Mouse (Mus musculus): ENCODE measurements around the gene Fosl1. TPM values are rescaled to one million over a fixed set of nuclear protein-coding genes. Genes with fewer than 3 reads are reported as not detected.

Gene Fosl1
- 0.02 and 0.04 TPM in 2 replicates for polyA plus RNA-seq (2012; rRNA removed)

DNA sequence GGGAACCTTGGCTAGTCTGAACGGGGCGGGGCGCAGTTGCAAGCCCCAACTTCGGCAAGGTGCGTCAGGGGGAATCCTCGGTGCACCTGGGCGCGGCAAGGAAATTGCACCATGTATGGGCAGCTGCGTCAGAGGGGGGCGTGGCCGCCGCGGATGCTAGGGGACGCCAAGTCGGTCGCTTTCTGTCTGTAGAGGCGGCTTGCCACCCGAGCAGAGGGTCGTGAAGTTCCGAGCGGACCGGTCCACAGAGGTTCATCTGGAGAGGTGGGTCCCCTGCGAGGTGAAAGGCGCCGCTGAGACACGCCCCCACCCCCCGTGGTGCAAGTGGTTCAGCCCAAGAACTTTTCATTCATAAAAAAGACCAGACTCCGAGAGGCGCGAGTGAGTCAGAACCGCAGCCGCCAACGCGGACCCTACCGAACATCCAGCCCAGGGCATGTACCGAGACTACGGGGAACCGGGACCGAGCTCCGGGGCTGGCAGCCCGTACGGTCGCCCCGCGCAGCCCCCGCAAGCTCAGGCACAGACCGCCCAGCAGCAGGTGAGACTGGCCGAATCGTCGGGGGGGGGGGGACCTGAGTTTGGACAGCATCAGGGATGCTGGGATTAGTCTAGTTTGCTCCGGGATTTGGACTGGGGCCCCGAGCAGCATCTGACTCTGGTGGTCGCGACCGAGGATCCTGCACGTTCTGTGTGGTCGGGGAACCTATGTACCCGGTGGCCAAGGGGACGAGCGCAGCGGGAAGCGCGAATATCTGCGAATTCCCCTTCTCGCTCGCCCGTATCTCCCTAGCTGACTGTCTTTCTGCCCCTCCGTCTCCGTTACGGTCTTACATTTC, at the start of gene Fosl1:
TSS of gene Fosl1 (plus strand) at position 33 of the 839 bp plus-strand sequence.

DNA sequence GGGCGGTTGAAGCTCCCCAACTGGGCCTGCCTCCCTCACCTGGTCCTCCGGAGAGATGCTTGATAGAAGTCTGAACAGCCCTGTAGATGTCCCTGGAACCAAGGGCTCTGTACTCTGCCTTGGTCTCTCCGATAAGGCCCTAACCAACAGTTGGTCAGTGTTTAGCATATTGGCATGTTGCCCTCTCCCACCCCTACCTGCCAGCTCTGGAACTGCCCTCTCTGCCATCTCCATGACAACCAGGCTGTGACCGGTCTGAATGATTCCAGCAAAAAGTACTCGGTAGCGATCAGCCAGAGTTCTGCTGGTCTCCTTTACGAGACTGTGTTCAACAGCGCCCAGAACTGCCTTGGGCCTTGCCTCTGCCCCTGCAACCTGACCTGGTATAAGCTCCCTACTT, 45.1 kb upstream of the Fosl1 start, which contains the start of gene Tsga10ip:
TSS of gene Tsga10ip (minus strand) at position 234 of the 400 bp plus-strand sequence.

DNA sequence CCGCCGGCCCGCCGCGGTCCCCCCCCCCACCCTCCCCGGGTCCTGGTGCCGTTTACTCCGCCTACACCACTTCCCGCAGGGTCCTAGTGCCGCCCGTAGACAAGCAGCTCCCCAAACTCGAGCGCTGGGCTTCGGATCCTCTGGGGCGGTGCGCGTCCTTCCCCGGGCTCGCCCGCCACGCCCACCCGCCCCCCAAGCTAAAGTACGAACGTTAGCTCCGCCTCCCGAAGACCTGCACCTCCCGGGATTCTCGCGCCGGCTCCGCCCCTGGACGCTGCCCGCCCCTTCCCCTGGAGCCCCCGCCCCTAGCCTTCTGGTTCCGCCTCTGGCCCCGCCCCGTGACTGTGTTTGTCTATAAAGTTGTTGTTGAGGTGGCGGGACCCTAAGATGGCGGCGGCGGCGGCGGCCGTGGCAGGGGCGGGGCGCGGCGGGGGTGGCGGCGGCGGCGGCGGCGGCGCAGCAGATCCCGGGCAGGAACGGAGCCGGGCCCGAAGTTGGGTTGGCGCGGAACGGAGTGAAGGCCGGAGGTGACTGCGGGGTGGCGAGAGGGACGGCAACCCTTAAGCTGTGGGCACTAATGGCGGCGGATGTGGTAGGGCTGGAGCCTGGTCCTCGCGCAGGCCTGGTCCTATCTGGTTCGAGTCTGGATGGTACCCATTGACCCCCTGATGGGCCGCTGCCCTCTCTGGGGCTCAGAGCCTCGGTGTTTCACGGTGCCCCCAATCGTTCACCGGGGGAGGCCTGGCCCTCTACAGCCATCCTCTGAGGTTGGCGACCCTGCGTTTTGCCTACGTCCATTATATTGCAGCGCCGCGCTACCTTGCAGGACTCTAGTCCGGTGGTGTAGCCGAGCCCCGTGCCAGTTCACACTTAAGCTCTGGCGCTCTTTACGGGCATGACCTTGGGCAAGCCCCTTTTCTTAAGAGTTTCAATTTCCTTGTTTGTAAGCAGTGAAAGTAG, 22.3 kb upstream of the Fosl1 start, which contains the start of the genes Drap1 and AI837181:
TSS of gene Drap1 (minus strand) at position 198 of the 960 bp plus-strand sequence.
TSS of gene AI837181 (plus strand) at position 363 of the 960 bp plus-strand sequence.

DNA sequence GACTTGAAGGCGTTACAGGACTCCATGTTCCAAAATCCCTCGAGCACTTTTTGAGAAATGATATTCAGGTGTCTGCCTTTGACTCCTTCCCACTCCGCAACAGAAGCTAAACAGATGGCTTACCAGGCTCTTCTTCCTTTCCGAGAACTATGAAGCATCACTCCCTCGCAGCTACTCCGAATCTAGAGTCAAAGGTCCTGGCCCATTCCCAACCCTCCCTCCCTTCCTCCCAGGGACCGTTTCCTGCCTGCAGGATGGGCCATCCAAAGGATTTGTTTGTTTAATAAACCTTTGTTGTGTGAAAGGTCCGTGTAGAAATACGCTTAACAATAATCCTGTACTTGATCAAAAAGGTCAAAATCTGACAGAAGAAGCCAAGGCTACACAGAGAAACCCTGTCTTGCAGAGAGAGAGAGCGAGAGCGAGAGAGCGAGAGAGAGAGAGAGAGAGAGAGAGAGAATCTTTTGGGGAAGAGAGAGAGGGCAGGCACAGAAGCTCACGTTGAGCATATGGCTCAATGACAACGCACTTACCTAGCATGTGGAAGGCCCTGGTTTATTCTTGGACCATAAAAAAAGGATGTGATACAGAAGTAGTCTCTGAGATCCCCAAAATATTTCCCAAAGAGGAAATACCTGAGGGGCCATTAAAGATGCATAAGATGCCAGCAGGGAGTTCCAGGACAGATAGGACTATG, 10.5 kb downstream of the Fosl1 start, which contains the start of gene Ccdc85b:
TSS of gene Ccdc85b (minus strand) at position 149 of the 697 bp plus-strand sequence.

DNA sequence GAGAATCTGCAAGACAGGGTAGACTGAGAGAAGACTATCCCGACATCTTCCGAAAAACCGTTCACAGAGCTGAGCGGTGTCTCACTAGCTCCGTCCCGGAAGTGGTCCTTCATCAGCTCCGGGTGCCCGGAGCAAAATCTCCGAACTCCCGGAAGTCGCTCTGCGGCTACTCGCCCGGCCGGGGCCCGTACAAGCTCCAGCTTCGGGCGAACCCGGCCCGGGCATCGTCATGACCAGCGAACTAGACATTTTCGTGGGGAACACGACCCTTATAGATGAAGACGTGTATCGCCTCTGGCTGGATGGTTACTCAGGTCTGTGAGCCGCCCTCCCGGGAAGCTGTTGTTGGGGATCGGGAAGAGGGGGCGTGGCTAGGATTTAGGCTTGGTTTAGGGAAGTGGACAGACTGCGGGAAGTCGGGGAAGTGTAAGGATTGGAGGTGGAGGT, 13.1 kb downstream of the Fosl1 start, which contains the start of gene Fibp:
TSS of gene Fibp (plus strand) at position 151 of the 447 bp plus-strand sequence.

DNA sequence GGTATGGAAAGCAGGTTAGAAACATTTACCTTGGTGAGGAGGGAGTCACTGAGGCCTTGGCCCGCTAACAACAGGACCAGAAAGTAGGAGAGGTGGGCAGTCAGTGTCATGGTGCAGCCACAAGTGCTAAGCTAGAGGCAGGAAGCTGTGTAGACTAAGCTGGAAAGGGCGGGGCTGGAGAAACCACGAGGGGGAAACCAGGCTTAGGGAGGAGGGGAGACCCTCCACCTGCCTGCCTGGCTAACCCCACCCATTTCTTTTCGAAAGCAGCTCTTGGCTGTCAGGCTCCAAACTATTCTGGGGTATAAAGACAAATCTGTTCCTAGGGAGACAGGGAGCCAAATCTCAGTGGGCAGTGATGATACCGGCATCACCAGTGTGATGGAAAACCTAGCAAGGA, 21.0 kb downstream of the Fosl1 start, which contains the start of gene Ctsw:
TSS of gene Ctsw (minus strand) at position 134 of the 400 bp plus-strand sequence.

DNA sequence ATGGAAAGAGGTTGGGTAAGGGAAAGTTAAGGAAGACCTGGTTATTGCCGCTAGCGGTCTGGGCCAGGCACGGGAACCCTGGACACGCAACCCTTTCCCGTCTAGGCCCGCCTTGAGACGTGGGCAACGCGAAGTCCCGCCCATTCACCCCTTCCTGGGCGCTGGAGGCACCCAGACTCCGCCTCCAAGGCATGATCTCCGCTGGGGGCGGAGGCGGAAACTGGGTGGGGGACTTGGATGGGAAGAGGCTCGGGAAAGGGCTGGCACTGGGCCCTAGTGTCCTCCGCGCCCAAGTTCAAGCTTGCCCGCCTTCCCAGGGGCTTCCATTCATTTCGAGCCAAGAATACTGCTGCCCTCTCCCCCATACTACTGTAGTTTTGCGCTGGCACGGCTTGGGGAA, 26.4 kb downstream of the Fosl1 start, which contains the start of gene Efemp2:
TSS of gene Efemp2 (plus strand) at position 235 of the 400 bp plus-strand sequence.

DNA sequence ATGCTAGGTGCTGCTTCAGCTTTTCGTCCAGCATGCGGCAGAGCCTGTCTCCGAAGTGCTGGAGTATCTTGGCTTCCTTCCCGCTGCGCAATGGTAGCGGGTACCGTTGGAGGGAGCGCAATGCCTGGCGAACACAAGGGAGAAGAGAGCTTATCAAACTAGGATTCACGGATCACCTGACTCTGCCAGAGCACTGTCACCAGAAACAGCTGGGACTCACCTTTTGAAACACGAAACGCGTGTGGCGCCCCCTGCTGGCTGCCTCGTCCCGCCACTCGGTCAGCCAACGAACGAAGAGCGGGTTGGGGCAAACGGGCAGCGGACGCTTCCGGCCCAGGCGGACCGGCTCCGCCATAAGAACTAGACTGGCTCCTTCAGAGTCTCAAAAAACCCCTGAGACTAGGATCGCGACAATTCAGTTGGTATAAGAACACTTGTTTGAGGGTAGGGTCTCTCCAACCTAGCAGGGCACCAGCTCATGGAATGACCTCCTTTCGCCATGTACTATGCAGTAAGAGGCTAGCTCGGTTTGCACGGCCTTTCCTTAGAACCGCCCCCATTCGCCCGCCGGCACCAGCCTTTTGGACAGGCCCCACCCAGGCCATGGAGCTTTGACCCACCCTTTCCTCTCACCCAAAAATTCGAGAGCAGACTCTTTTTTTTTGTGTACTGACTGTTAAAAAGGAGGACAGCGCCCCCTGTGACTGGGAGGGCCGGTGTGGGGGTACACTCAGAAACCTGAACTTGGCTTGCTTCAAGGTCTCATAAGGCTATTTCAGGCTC, 40.6 kb downstream of the Fosl1 start, which contains the start of gene Mus81:
TSS of gene Mus81 (minus strand) at position 635 of the 783 bp plus-strand sequence.

DNA sequence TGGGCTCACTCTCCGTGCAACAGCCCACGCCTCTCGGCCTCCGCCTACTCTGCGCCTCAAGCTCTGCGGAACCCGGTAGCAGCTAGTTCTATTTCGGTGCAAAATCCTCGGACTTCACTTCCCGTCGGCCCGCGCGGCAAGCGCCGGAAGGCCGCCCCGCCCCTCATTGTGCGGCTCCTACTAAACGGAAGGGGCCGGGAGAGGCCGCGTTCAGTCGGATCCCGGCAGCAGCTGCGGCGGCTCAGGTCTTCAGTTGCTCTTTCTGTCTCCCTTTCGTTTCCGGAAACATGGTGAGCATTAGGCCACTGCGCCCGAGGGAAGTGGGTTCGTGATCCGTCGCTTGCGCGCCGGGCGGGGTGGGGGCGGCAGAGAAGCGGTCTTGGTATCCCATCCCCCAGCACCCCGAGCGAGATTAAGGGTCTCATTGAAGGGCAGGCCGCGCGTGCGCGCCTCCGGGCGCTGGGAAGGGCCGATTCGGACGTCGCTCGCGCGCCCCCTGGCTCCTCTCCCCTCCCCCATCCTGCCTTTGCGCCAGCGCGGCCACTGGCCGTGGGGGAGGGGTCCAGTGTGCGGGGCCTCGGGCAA, 43.1 kb downstream of the Fosl1 start, which contains the start of gene Cfl1:
TSS of gene Cfl1 (plus strand) at position 143 of the 585 bp plus-strand sequence.

DNA sequence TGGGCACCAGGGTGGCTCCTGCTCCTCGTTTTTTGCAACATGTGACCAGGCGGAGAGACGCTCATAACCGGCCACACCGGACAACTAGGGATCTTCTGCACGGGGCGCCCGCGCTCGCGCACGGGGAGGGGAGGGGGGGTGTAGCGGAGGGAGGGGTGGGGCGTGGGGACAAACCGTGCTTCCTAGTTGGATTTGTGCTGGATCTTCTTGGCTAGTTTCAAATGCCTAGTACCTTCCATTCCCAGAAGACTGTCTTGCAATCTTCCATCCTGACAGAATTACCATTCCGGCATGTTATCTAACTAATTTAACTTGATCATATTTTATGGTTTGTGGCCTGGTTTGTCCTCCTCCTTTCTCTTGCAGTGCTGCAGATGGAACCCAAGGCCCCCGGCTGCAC, 56.3 kb downstream of the Fosl1 start, which contains the start of gene 1700020D05Rik:
TSS of gene 1700020D05Rik (minus strand) at position 101 of the 400 bp plus-strand sequence.

Other genes with a start within 250 kb of the Fosl1 start
- gene Pacs1, start 174.4 kb upstream of the Fosl1 start, polyA plus RNA-seq (2012; rRNA removed): 20.7 and 31.9 TPM in 2 replicates
- gene Sf3b2, start 152.1 kb upstream of the Fosl1 start, polyA plus RNA-seq (2012; rRNA removed): 215 and 289 TPM in 2 replicates
- 11.0 and 14.5 TPM in 2 replicates for gene Gal3st3, start 149.2 kb upstream of the Fosl1 start, polyA plus RNA-seq (2012; rRNA removed)
- gene Catsper1, start 111.8 kb upstream of the Fosl1 start, polyA plus RNA-seq (2012; rRNA removed): not detected in 2 replicates
- gene Cst6, start 98.0 kb upstream of the Fosl1 start, polyA plus RNA-seq (2012; rRNA removed): 0.28 and 0.50 TPM in 2 replicates
- 60.1 and 61.8 TPM in 2 replicates for gene Eif1ad, start 80.8 kb upstream of the Fosl1 start, polyA plus RNA-seq (2012; rRNA removed)
- 242 and 255 TPM in 2 replicates for gene Banf1, start 80.4 kb upstream of the Fosl1 start, polyA plus RNA-seq (2012; rRNA removed)
- gene Sart1, start 58.8 kb upstream of the Fosl1 start, polyA plus RNA-seq (2012; rRNA removed): 85.1 and 210 TPM in 2 replicates
- gene Tsga10ip, start 45.0 kb upstream of the Fosl1 start, polyA plus RNA-seq (2012; rRNA removed): 0.06 and 0.07 TPM in 2 replicates
- 236 and 321 TPM in 2 replicates for gene Drap1, start 22.6 kb upstream of the Fosl1 start, polyA plus RNA-seq (2012; rRNA removed)
- 34.9 and 60.1 TPM in 2 replicates for gene AI837181, start 22.4 kb upstream of the Fosl1 start, polyA plus RNA-seq (2012; rRNA removed)
- 7.7 and 12.9 TPM in 2 replicates for gene Ccdc85b, start 10.3 kb downstream of the Fosl1 start, polyA plus RNA-seq (2012; rRNA removed)
- gene Fibp, start 13.1 kb downstream of the Fosl1 start, polyA plus RNA-seq (2012; rRNA removed): 124 and 130 TPM in 2 replicates
- 0.94 and 1.4 TPM in 2 replicates for gene Ctsw, start 21.0 kb downstream of the Fosl1 start, polyA plus RNA-seq (2012; rRNA removed)
- 47.9 and 83.7 TPM in 2 replicates for gene Efemp2, start 26.4 kb downstream of the Fosl1 start, polyA plus RNA-seq (2012; rRNA removed)
- gene Mus81, start 40.9 kb downstream of the Fosl1 start, polyA plus RNA-seq (2012; rRNA removed): 38.4 and 39.4 TPM in 2 replicates
- gene Cfl1, start 42.9 kb downstream of the Fosl1 start, polyA plus RNA-seq (2012; rRNA removed): 1,441 and 1,801 TPM in 2 replicates
- 2.5 and 3.1 TPM in 2 replicates for gene 1700020D05Rik, start 56.2 kb downstream of the Fosl1 start, polyA plus RNA-seq (2012; rRNA removed)
- 20.7 and 24.6 TPM in 2 replicates for gene Snx32, start 63.0 kb downstream of the Fosl1 start, polyA plus RNA-seq (2012; rRNA removed)
- gene Ovol1, start 113.1 kb downstream of the Fosl1 start, polyA plus RNA-seq (2012; rRNA removed): 0.14 and 0.21 TPM in 2 replicates
- 1.6 and 2.3 TPM in 2 replicates for gene Ap5b1, start 120.5 kb downstream of the Fosl1 start, polyA plus RNA-seq (2012; rRNA removed)
- 132 and 429 TPM in 2 replicates for gene Rnaseh2c, start 154.3 kb downstream of the Fosl1 start, polyA plus RNA-seq (2012; rRNA removed)
- 106 and 112 TPM in 2 replicates for gene Kat5, start 162.7 kb downstream of the Fosl1 start, polyA plus RNA-seq (2012; rRNA removed)
- gene Rela, start 189.9 kb downstream of the Fosl1 start, polyA plus RNA-seq (2012; rRNA removed): 27.4 and 40.6 TPM in 2 replicates
- 35.6 and 40.2 TPM in 2 replicates for gene Sipa1, start 216.2 kb downstream of the Fosl1 start, polyA plus RNA-seq (2012; rRNA removed)
- 28.3 and 30.6 TPM in 2 replicates for gene Map3k11, start 241.2 kb downstream of the Fosl1 start, polyA plus RNA-seq (2012; rRNA removed)
- gene Pcnx3, start 241.4 kb downstream of the Fosl1 start, polyA plus RNA-seq (2012; rRNA removed): 79.9 and 82.1 TPM in 2 replicates